Mouse (Mus musculus): ENCODE results near the gene Epha3.

DNA sequence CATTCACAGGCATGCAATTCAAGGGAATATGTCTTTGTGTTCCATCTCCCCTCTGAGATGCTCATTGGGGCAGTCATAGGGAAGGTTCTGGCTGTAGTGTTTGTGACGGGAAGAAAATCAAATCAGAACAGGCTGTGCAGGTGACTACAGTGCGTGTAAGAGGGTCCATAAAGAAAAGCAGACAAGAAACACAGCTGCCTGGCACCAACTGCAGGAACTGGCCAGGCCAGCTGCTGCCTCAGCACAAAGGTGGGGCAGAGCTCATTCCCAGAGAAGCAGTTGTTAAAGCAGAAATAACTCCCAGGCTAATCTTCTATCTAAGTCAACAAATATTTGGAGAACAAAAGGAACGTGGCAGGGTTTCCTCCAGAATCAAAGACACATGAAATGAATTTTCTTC, 222.4 kb downstream of the Epha3 start:
- TF ChIP-seq EP300 (IDR thresholded peaks at IDR 0.05; ENCODE audit: low read depth) (no peak), CTCF (IDR thresholded peaks at IDR 0.05; ENCODE audit: low read depth) (no peak)

Measured in liver, embryonic 14.5 days (tissue).